Mouse (Mus musculus) myocyte (in vitro differentiated cells): ENCODE measurements around the gene Eif4e1b. TPM values are rescaled to one million over a fixed set of nuclear protein-coding genes. Genes with fewer than 3 reads are reported as not detected.

Source experiments
- H3K27me3 ChIP-seq: one replicate; pipeline ENCODE4 v1.6.1; 2011; ENCODE audit not compliant: control insufficient read depth, insufficient read depth, insufficient read length
- H3K36me3 ChIP-seq: one replicate; pipeline ENCODE4 v1.6.1; 2011; ENCODE audit not compliant: control insufficient read depth, insufficient read depth
- H3K4me2 ChIP-seq: one replicate; pipeline ENCODE4 v1.6.1; 2011; ENCODE audit warnings: low read depth, control low read depth
- H3K4me3 ChIP-seq: one replicate; pipeline ENCODE4 v1.5.1; 2011; ENCODE audit warnings: mild to moderate bottlenecking, control low read depth, moderate library complexity
- H3K79me2 ChIP-seq: one replicate; pipeline ENCODE4 v1.6.1; 2011; ENCODE audit not compliant: control insufficient read depth, insufficient read depth
- H3ac ChIP-seq: one replicate; pipeline ENCODE4 v1.6.1; 2011; ENCODE audit not compliant: control insufficient read depth, insufficient read length
- CEBPB ChIP-seq: IDR thresholded peaks from 2 replicates; pipeline ENCODE4 v1.6.1; 2011; ENCODE audit warnings: mild to moderate bottlenecking, moderate library complexity; ENCODE audit not compliant: poor library complexity, insufficient read depth, severe bottlenecking
- E2F4 ChIP-seq: IDR thresholded peaks from one replicate; pipeline ENCODE4 v1.6.1; 2011; ENCODE audit warnings: mild to moderate bottlenecking, control low read depth, moderate library complexity; ENCODE audit not compliant: insufficient read depth
- MAX ChIP-seq: IDR thresholded peaks from one replicate; pipeline ENCODE4 v1.6.1; 2011; ENCODE audit warnings: low read depth, mild to moderate bottlenecking, control low read depth
- MYOD1 ChIP-seq, 3 experiments: IDR thresholded peaks; one replicate each; pipeline ENCODE4 v1.6.1; 2011; ENCODE audit warnings: control low read depth in 2 of 3, low read depth in 2 of 3, mild to moderate bottlenecking in 2 of 3, moderate library complexity in 1 of 3; ENCODE audit not compliant: insufficient read length in 2 of 3, control insufficient read depth in 1 of 3
- MYOG ChIP-seq, 3 experiments: IDR thresholded peaks; one replicate each; pipeline ENCODE4 v1.6.1; 2011; ENCODE audit warnings: control low read depth in 2 of 3, low read depth in 2 of 3, mild to moderate bottlenecking in 2 of 3; ENCODE audit not compliant: insufficient read length in 2 of 3, control insufficient read depth in 1 of 3, insufficient read depth in 1 of 3
- POLR2A ChIP-seq: IDR thresholded peaks from one replicate; pipeline ENCODE4 v1.6.1; 2011; ENCODE audit warnings: low read depth, mild to moderate bottlenecking, control low read depth, moderate library complexity; ENCODE audit not compliant: insufficient read length
- POLR2AphosphoS2 ChIP-seq: IDR thresholded peaks from one replicate; pipeline ENCODE4 v1.6.1; 2011; ENCODE audit warnings: low read depth, control low read depth; ENCODE audit not compliant: insufficient read length
- REST ChIP-seq: IDR thresholded peaks from one replicate; pipeline ENCODE4 v1.6.1; 2011; ENCODE audit warnings: mild to moderate bottlenecking, control low read depth, moderate library complexity; ENCODE audit not compliant: insufficient read depth, insufficient read length
- SRF ChIP-seq: IDR thresholded peaks from one replicate; pipeline ENCODE4 v1.6.1; 2011; ENCODE audit warnings: low read depth; ENCODE audit not compliant: control insufficient read depth, insufficient read length
- TCF12 ChIP-seq: IDR thresholded peaks from one replicate; pipeline ENCODE4 v1.6.1; 2011; ENCODE audit warnings: mild to moderate bottlenecking, control low read depth; ENCODE audit not compliant: poor library complexity, insufficient read depth, severe bottlenecking
- TCF3 ChIP-seq: IDR thresholded peaks from one replicate; pipeline ENCODE4 v1.6.1; 2011; ENCODE audit warnings: low read depth, control low read depth; ENCODE audit not compliant: insufficient read length
- USF1 ChIP-seq: IDR thresholded peaks from one replicate; pipeline ENCODE4 v1.6.1; 2011; ENCODE audit warnings: low read depth, mild to moderate bottlenecking, control low read depth, moderate library complexity
- polyA plus RNA-seq: library from polyadenylated mRNA; unstranded; fragments of >200 nt; fragmentation: generic; extraction: Trizol; gene quantifications from one replicate; pipeline ENCODE4 v1.2.1, GENCODE M21; 2012; ENCODE audit warnings: missing spikeins

The Eif4e1b gene
- polyA plus RNA-seq, 1 experiment = not detected

GRCm38 (mm10) chr13:54811476-54811875 lies 27.7 kb downstream of the Eif4e1b start:
- Histone ChIP-seq H3K4me2 (no peak overlapping the region), H3ac (no peak overlapping the region)
- TF ChIP-seq TCF12 = no peak
- TF ChIP-seq USF1 = no peak
- no peak for TF ChIP-seq POLR2AphosphoS2
- no peak for TF ChIP-seq MYOD1 (IDR thresholded peaks at IDR 0.05; ENCODE audit: control insufficient read depth in 1 of 3, insufficient read length in 2 of 3, low read depth in 2 of 3)
- no peak for TF ChIP-seq MAX
- no peak for TF ChIP-seq SRF
- no peak for TF ChIP-seq REST
- no peak for TF ChIP-seq TCF3
- TF ChIP-seq E2F4 = no peak
- no peak for TF ChIP-seq MYOG (IDR thresholded peaks at IDR 0.05; ENCODE audit: control insufficient read depth in 1 of 3, insufficient read depth in 1 of 3, insufficient read length in 2 of 3, low read depth in 2 of 3)
- TF ChIP-seq CEBPB = no peak
- no peak for TF ChIP-seq POLR2A

GRCm38 (mm10) chr13:54813381-54813780 lies 29.6 kb downstream of the Eif4e1b start:
- H3K4me2 ChIP-seq = no peak overlapping the region
- H3K36me3 ChIP-seq = no peaks in the 10 kb centered on the region
- no peaks in the 10 kb centered on the region for H3K27me3 ChIP-seq
- TF ChIP-seq SRF (no peak), E2F4 (no peak), REST (no peak), MYOD1 (IDR thresholded peaks at IDR 0.05; ENCODE audit: control insufficient read depth in 1 of 3, insufficient read length in 2 of 3, low read depth in 2 of 3) (no peak), POLR2A (no peak), POLR2AphosphoS2 (no peak), MYOG (IDR thresholded peaks at IDR 0.05; ENCODE audit: control insufficient read depth in 1 of 3, insufficient read depth in 1 of 3, insufficient read length in 2 of 3, low read depth in 2 of 3) (no peak), CEBPB (no peak), USF1 (no peak), TCF12 (no peak), TCF3 (no peak), MAX (no peak)
- H3K79me2 ChIP-seq = no peaks in the 10 kb centered on the region
- no peak overlapping the region for H3ac ChIP-seq
- no peak overlapping the region for H3K4me3 ChIP-seq

More at GRCm38 (mm10) chr13:54811476-54811875, 27.7 kb downstream of the Eif4e1b start:
- Histone ChIP-seq H3K4me3 (no peak overlapping the region), H3K36me3 (no peaks in the 10 kb centered on the region), H3K79me2 (no peaks in the 10 kb centered on the region), H3K27me3 (no peaks in the 10 kb centered on the region)

- Histone ChIP-seq H3K27me3 (no peaks in the 10 kb centered on the region), H3K4me3 (no peak overlapping the region), H3ac (no peak overlapping the region), H3K36me3 (no peaks in the 10 kb centered on the region), H3K79me2 (no peaks in the 10 kb centered on the region), H3K4me2 (no peak overlapping the region)
- TF ChIP-seq POLR2AphosphoS2 (no peak), MAX (no peak), E2F4 (no peak), POLR2A (no peak), CEBPB (no peak), SRF (no peak), USF1 (no peak), MYOG (IDR thresholded peaks at IDR 0.05; ENCODE audit: control insufficient read depth in 1 of 3, insufficient read depth in 1 of 3, insufficient read length in 2 of 3, low read depth in 2 of 3) (no peak), MYOD1 (IDR thresholded peaks at IDR 0.05; ENCODE audit: control insufficient read depth in 1 of 3, insufficient read length in 2 of 3, low read depth in 2 of 3) (no peak), REST (no peak), TCF3 (no peak), TCF12 (no peak)
These were observed 34.8 kb downstream of the Eif4e1b start for GRCm38 (mm10) chr13:54818399-54819254.

GRCm38 (mm10) chr13:54821106-54821505 lies 37.3 kb downstream of the Eif4e1b start:
- no peaks in the 10 kb centered on the region for H3K27me3 ChIP-seq
- TF ChIP-seq MYOG (IDR thresholded peaks at IDR 0.05; ENCODE audit: control insufficient read depth in 1 of 3, insufficient read depth in 1 of 3, insufficient read length in 2 of 3, low read depth in 2 of 3) (no peak), REST (no peak), TCF3 (no peak), E2F4 (no peak), USF1 (no peak), POLR2A (no peak), TCF12 (no peak), CEBPB (no peak), SRF (no peak), POLR2AphosphoS2 (no peak), MAX (no peak), MYOD1 (IDR thresholded peaks at IDR 0.05; ENCODE audit: control insufficient read depth in 1 of 3, insufficient read length in 2 of 3, low read depth in 2 of 3) (no peak)
- no peaks in the 10 kb centered on the region for H3K79me2 ChIP-seq
- H3K4me2 ChIP-seq = no peak overlapping the region
- H3K36me3 ChIP-seq = no peaks in the 10 kb centered on the region
- H3K4me3 ChIP-seq = no peak overlapping the region
- no peak overlapping the region for H3ac ChIP-seq
